Mouse (Mus musculus): Measurements from ENCODE around the gene Ptprq. TPM values are rescaled to one million over a fixed set of nuclear protein-coding genes. Genes with fewer than 3 reads are reported as not detected.

The Ptprq gene
- polyA plus RNA-seq, 1 experiment from 2014 or later = 0.09 TPM

DNA sequence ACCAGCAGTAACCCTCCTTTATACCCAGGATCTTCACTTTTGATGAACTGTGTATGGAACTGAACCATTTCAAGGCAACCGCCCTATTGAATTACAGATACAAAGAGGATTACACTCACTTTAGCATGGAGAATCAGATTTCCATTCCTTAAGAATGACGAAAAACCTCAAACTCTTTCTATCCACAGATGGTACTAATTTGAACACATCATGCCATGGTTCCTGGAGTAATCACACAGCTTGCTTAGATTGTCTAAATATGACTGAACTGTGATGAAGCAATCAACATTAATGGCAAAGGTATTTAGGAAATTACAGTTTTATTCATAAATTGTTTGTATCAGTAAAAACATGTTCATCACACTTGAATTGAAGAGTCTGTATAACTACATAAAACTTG is 104.4 kb downstream of the Ptprq start:
- no peak for ATAC-seq (ENCODE audit: low FRiP score)
- Histone ChIP-seq H3K4me2 (replicated peaks) (no peak overlapping the region), H3K27me3 (no peaks in the 10 kb centered on the region), H3K4me1 (no peaks in the 10 kb centered on the region), H3K36me3 (no peaks in the 10 kb centered on the region), H3K27ac (no peak overlapping the region), H3K9ac (no peak overlapping the region), H3K4me3 (no peak overlapping the region), H3K9me3 (replicated peaks) (no peaks in the 10 kb centered on the region)
- 66% methylated on average over 2 of the region's 2 CpGs for WGBS

DNA sequence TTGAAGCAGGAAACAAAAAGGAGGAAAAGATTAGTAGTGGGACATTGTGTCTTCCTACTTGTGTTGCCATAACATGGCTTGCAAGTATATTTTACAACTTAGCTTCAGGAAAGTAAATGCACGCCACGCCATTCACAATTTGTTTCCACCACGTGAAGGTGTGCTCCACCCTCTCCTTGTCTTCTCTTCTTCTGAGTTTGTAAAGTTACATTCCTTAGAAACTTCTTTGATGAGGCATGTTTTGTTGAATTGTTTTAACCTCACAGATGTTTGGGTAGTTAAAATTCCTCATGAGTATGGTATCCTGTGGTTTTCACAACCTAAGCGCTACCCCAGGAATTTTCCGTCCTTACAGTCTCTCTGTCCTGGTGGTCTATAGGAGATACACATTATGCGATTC is 118.5 kb downstream of the Ptprq start:
- H3K36me3 ChIP-seq = no peaks in the 10 kb centered on the region
- H3K4me3 ChIP-seq = no peak overlapping the region
- no peak overlapping the region for H3K27ac ChIP-seq
- ATAC-seq (ENCODE audit: low FRiP score) = no peak
- no peak overlapping the region for H3K9ac ChIP-seq
- 80% methylated on average over 6 of the region's 6 CpGs for WGBS
- no peak overlapping the region for H3K4me2 ChIP-seq (replicated peaks)
- no peaks in the 10 kb centered on the region for H3K9me3 ChIP-seq (replicated peaks)
- H3K27me3 ChIP-seq = no peaks in the 10 kb centered on the region
- no peaks in the 10 kb centered on the region for H3K4me1 ChIP-seq

DNA sequence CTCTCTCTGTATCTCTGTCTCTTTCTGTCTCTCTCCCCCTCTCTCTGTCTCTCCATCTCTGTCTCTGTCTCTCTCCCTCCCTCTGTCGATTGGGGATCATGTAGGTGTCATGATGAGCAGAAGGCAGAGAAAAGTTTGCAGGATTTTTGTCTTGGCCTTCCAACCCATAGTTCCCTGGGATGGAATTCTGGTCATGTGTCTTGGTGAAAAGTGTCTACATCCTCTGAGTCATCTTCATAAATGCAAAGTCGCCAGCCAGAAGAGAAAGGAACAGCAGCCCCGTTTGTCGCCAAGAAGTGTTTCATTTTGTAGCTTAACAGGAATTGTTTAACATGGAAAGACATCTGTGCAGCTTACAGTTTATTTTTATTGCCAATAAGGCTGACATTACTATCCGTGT is 136.5 kb downstream of the Ptprq start:
- H3K36me3 ChIP-seq = no peaks in the 10 kb centered on the region
- H3K27me3 ChIP-seq = no peaks in the 10 kb centered on the region
- H3K27ac ChIP-seq = no peak overlapping the region
- H3K9me3 ChIP-seq (replicated peaks) = no peaks in the 10 kb centered on the region
- no peak overlapping the region for H3K4me3 ChIP-seq
- 84% methylated on average over 5 of the region's 5 CpGs for WGBS
- H3K4me1 ChIP-seq = no peaks in the 10 kb centered on the region
- no peak for ATAC-seq (ENCODE audit: low FRiP score)
- no peak overlapping the region for H3K9ac ChIP-seq
- no peak overlapping the region for H3K4me2 ChIP-seq (replicated peaks)

DNA sequence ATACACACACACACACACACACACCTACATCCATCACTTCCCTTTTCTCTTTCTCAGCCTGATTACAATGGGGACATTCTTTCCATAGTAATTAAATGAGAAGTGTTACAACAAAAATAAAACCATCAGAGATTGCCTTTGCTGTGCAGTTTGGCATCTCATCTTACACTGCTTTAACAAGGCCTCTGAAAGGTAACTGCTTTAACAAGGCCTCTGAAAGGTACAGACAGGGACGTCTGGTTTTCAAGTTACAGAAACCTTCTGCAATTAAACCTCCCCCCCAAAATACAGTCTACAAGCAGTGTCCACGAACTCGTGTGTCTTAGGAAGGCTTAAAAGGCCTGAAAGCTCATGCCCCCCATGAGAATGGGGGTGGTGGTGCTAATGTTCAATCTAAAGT is 150.8 kb downstream of the Ptprq start:
- Histone ChIP-seq H3K36me3 (no peaks in the 10 kb centered on the region), H3K27me3 (no peaks in the 10 kb centered on the region), H3K4me2 (replicated peaks) (no peak overlapping the region), H3K27ac (no peak overlapping the region), H3K4me3 (no peak overlapping the region), H3K4me1 (no peaks in the 10 kb centered on the region), H3K9me3 (replicated peaks) (no peaks in the 10 kb centered on the region), H3K9ac (no peak overlapping the region)
- ATAC-seq (ENCODE audit: low FRiP score) = no peak
- 55% methylated on average over 3 of the region's 3 CpGs for WGBS

DNA sequence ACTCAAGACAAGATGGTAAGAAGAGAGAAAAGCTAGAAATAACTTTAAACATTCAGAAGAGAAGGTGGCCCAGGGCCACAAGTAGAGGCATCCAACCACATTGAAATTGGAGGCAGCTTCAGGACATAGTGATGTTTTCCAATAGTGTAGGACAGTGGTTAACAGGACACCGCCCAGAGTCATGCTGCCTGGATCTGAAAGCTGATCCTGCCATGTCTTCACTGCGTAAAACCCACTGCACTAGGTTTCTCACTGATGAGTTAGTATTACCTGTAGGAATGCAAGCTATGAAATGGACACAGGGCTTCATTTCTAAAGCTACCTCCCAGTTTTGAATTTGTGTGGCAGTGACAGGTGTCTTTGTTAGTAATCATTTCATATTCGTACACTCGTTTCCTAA is 151.6 kb downstream of the Ptprq start:
- 88% methylated on average over 4 of the region's 4 CpGs for WGBS
- Histone ChIP-seq H3K4me3 (no peak overlapping the region), H3K27ac (no peak overlapping the region), H3K4me2 (replicated peaks) (no peak overlapping the region), H3K36me3 (no peaks in the 10 kb centered on the region), H3K27me3 (no peaks in the 10 kb centered on the region), H3K4me1 (no peaks in the 10 kb centered on the region), H3K9ac (no peak overlapping the region), H3K9me3 (replicated peaks) (no peaks in the 10 kb centered on the region)
- ATAC-seq (ENCODE audit: low FRiP score) = no peak

DNA sequence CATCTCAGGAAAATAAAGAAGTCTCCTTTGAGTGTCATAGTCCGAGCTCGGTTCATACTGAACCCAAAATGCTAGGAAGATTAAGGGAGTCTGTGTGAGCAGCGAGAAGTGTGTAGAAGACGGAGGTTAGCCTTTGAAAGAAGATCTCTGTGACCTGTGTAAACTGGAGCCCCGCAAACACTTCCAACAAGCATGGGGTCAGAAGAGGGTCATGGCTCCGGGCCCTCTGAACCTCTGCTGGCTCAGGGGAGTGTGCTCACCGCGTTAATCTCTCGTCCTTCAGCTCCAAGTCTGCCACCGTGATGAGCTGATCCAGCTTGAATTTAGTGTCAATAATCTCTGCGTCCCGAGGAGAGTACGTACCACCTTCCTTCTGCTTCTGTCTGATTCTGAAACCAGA is 157.0 kb downstream of the Ptprq start:
- no peak overlapping the region for H3K4me3 ChIP-seq
- no peak overlapping the region for H3K27ac ChIP-seq
- H3K27me3 ChIP-seq = no peaks in the 10 kb centered on the region
- H3K4me2 ChIP-seq (replicated peaks) = no peak overlapping the region
- no peak overlapping the region for H3K9ac ChIP-seq
- H3K4me1 ChIP-seq = no peaks in the 10 kb centered on the region
- 27% methylated on average over 13 of the region's 13 CpGs for WGBS
- no peak for ATAC-seq (ENCODE audit: low FRiP score)
- H3K9me3 ChIP-seq (replicated peaks) = no peaks in the 10 kb centered on the region
- H3K36me3 ChIP-seq = no peaks in the 10 kb centered on the region

DNA sequence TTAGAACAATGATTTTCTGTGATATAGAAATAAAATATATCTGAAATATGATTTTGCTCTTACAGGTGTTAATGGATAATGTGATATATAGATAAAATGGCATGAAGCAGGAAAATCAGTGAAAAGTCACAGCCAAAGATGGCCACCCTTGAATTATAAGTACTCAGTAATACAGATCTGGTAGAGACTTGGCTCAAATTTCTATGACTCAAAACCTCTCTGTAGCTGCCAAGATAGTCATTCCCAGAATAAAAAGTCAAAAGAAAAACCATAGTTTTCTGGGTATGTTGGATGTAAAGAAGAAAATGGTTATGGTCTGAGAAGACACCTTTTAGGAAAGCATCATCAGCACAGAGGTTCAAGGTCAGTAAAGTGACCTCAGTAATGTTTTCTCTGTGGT is 159.0 kb downstream of the Ptprq start:
- H3K4me3 ChIP-seq = no peak overlapping the region
- no peaks in the 10 kb centered on the region for H3K4me1 ChIP-seq
- H3K36me3 ChIP-seq = no peaks in the 10 kb centered on the region
- ATAC-seq (ENCODE audit: low FRiP score) = no peak
- H3K9me3 ChIP-seq (replicated peaks) = no peaks in the 10 kb centered on the region
- H3K27me3 ChIP-seq = no peaks in the 10 kb centered on the region
- H3K9ac ChIP-seq = no peak overlapping the region
- no peak overlapping the region for H3K4me2 ChIP-seq (replicated peaks)
- no peak overlapping the region for H3K27ac ChIP-seq

DNA sequence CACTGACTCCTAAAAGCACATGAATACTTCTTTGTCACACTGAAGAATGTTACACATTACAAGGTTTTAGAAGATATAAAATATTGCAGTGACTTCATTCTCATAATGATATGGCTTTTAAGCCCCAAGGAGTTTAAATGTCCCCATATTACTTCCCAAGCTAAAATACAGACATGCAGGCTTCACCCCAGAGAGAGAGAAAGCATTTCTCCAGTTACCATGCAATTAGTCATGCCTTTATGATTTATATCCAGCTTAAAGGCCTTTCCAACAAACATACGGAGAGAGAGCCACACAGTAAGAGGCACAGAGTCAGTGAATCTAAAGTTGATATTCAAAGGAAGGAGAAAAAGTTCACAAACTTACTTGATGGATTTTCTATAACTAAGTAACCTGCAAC is 176.8 kb downstream of the Ptprq start:
- no peak for ATAC-seq (ENCODE audit: low FRiP score)
- no peak overlapping the region for H3K9ac ChIP-seq
- H3K4me2 ChIP-seq (replicated peaks) = no peak overlapping the region
- 51% methylated on average over 1 of the region's 1 CpGs for WGBS
- H3K4me3 ChIP-seq = no peak overlapping the region
- H3K4me1 ChIP-seq = no peaks in the 10 kb centered on the region
- no peaks in the 10 kb centered on the region for H3K27me3 ChIP-seq
- H3K9me3 ChIP-seq (replicated peaks) = no peaks in the 10 kb centered on the region
- H3K36me3 ChIP-seq = no peaks in the 10 kb centered on the region
- no peak overlapping the region for H3K27ac ChIP-seq

DNA sequence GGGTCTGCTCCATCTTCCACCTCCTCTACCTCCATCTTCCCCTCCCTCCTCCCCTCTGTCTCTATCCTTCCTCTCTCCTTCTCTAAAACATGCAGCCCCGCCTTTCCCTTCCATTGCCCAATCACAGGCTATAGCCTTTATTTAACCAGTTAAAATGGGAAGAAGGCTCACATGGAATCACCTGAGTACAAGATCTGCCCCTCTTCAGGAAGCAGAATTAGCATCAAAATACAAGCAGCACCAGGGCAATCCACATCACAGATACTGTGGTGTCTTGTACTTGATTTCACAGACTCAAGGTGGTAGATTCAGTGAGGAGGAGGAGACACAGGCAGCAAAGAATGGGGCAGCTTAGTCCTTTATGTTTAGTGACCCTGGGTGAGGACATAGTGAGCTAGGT is 191.1 kb downstream of the Ptprq start:
- Histone ChIP-seq H3K27me3 (no peaks in the 10 kb centered on the region), H3K9ac (no peak overlapping the region), H3K36me3 (no peaks in the 10 kb centered on the region), H3K4me3 (no peak overlapping the region), H3K4me1 (no peaks in the 10 kb centered on the region), H3K4me2 (replicated peaks) (no peak overlapping the region), H3K27ac (no peak overlapping the region), H3K9me3 (replicated peaks) (no peaks in the 10 kb centered on the region)
- whole genome bisulfite sequencing = 79% methylated on average over 1 of the region's 1 CpGs
- ATAC-seq (ENCODE audit: low FRiP score) = no peak

DNA sequence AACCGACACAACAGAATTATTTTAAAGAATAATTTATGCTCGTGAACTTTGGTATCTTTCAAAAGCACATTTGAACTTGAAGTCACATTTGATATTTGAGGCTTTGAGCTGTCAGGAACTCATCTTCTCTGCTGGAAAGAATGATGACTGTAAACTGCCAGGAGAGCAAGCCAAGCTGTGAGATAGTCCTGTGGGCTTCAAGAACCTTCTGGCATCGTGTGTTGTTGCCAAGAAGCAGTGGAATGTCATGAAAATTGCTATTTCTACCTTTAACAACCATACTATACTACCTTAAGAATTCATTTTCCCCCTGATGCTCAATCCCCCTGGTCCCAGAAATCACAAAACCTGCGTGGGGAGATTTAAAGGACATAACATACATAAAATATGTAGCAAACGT is 200.6 kb downstream of the Ptprq start:
- ATAC-seq (ENCODE audit: low FRiP score) = no peak
- no peaks in the 10 kb centered on the region for H3K9me3 ChIP-seq (replicated peaks)
- WGBS = 77% methylated on average over 5 of the region's 5 CpGs
- no peak overlapping the region for H3K9ac ChIP-seq
- H3K36me3 ChIP-seq = no peaks in the 10 kb centered on the region
- no peak overlapping the region for H3K4me2 ChIP-seq (replicated peaks)
- H3K27ac ChIP-seq = no peak overlapping the region
- no peaks in the 10 kb centered on the region for H3K4me1 ChIP-seq
- H3K27me3 ChIP-seq = no peaks in the 10 kb centered on the region
- H3K4me3 ChIP-seq = no peak overlapping the region

DNA sequence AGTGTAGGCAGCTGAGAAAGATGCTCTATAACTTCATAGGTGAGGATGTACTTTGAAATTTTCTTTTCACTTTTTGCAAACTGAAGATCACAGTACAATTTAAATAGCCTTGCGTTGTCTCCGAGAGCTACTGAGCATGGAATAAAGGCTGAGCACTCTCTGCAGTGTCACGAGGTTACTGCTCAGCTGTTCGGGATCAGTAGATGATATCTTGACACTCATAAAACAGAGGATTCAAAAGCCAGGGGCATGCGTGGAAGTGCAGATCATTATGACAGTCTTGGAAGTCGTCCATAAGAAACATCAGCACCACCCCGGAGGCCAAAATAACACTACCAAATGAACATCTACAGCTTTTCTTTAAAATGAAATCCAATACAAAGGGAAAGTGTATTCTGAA is 203.2 kb downstream of the Ptprq start:
- H3K4me1 ChIP-seq = no peaks in the 10 kb centered on the region
- H3K9ac ChIP-seq = no peak overlapping the region
- no peak for ATAC-seq (ENCODE audit: low FRiP score)
- H3K27me3 ChIP-seq = no peaks in the 10 kb centered on the region
- no peak overlapping the region for H3K4me3 ChIP-seq
- no peak overlapping the region for H3K27ac ChIP-seq
- no peaks in the 10 kb centered on the region for H3K9me3 ChIP-seq (replicated peaks)
- 82% methylated on average over 7 of the region's 7 CpGs for WGBS
- no peak overlapping the region for H3K4me2 ChIP-seq (replicated peaks)
- no peaks in the 10 kb centered on the region for H3K36me3 ChIP-seq

DNA sequence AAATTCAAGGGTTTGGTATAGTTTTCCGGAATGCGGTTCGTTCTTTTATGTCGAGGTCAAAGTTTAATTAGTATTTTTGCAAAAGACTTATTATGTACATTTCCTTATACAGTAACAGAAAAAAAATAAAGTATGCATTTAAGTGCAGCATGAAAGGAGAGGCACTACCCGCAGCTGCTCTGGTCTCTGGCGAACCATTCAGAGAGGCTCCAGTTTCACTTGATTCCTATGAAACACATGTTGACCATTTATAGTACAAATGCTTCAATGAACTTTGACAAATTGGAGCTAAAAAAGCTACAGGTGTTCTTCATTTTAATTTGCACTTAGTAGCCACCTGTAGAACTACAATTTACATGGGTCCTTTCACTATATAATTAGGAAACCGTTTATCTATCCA is 205.1 kb downstream of the Ptprq start:
- no peaks in the 10 kb centered on the region for H3K27me3 ChIP-seq
- WGBS = 80% methylated on average over 7 of the region's 7 CpGs
- H3K4me3 ChIP-seq = no peak overlapping the region
- H3K4me1 ChIP-seq = no peaks in the 10 kb centered on the region
- H3K27ac ChIP-seq = no peak overlapping the region
- H3K36me3 ChIP-seq = no peaks in the 10 kb centered on the region
- no peak overlapping the region for H3K4me2 ChIP-seq (replicated peaks)
- no peak overlapping the region for H3K9ac ChIP-seq
- ATAC-seq (ENCODE audit: low FRiP score) = no peak
- H3K9me3 ChIP-seq (replicated peaks) = no peaks in the 10 kb centered on the region

DNA sequence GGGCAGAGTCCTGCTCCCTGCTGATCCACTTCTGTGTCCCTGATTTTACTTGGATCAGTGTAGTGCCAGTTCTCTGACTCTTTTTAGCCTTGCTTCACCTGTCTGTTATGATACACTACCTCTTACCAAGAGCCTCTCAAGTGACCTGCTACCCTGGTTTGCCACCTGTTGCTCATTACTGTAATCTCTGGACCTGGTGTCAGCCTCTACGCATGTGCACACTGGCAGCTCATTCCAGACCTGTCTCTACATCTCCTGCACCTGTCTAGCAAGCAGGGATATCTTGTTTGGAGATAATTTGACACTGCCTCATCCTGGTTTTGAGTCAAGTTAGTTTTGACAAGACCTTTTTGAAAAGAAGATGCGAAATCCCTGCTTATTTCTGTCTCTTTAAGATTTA is 213.5 kb downstream of the Ptprq start:
- no peak overlapping the region for H3K27ac ChIP-seq
- H3K4me3 ChIP-seq = no peak overlapping the region
- H3K27me3 ChIP-seq = no peaks in the 10 kb centered on the region
- 88% methylated on average over 2 of the region's 2 CpGs for whole genome bisulfite sequencing
- ATAC-seq (ENCODE audit: low FRiP score) = no peak
- H3K4me1 ChIP-seq = no peaks in the 10 kb centered on the region
- H3K9me3 ChIP-seq (replicated peaks) = no peaks in the 10 kb centered on the region
- no peaks in the 10 kb centered on the region for H3K36me3 ChIP-seq
- no peak overlapping the region for H3K4me2 ChIP-seq (replicated peaks)
- H3K9ac ChIP-seq = no peak overlapping the region

DNA sequence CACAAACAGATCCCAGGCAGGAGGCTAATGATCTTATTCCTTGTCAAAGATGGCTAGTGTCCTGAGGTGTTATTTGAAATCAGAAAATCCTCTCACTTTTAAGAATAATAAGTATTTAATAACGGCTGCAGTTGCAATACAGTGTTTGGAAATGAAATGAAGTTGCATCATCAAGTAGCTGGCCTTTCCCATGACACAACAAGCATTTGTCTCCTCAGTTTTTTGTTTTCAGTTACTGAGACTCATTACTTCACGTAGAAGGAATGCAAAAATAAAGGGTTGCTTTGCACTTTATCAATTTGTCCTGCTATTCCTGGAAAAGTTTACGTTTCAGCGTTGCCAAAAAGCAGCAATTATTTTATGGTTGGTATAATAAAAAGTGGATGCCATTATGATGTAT is 216.4 kb downstream of the Ptprq start:
- H3K9ac ChIP-seq = no peak overlapping the region

More for the DNA sequence above, 216.4 kb downstream of the Ptprq start:
- Histone ChIP-seq H3K27me3 (no peaks in the 10 kb centered on the region), H3K36me3 (no peaks in the 10 kb centered on the region), H3K4me1 (no peaks in the 10 kb centered on the region), H3K9me3 (replicated peaks) (no peaks in the 10 kb centered on the region), H3K27ac (no peak overlapping the region), H3K4me2 (replicated peaks) (no peak overlapping the region), H3K4me3 (no peak overlapping the region)
- no peak for ATAC-seq (ENCODE audit: low FRiP score)
- WGBS = 79% methylated on average over 4 of the region's 4 CpGs

All from hindbrain, embryonic 12.5 days (tissue).